Mouse (Mus musculus) cerebellum, adult 2 months (tissue): ENCODE measurements around the gene Meis2. TPM values are rescaled to one million over a fixed set of nuclear protein-coding genes. Genes with fewer than 3 reads are reported as not detected.

ENCODE experiments used
- DNase-seq, 2 experiments: peaks; one replicate each; pipeline ENCODE4 v3.0.0; 2021
- H3K27ac ChIP-seq: fragments of 200-500 bp; 2 replicates; pipeline ENCODE4 v1.5.1; 2012; ENCODE audit warnings: low read length, control low read depth, inconsistent platforms; ENCODE audit not compliant: insufficient read depth
- H3K27me3 ChIP-seq: fragments of 200-500 bp; 2 replicates; pipeline ENCODE4 v1.6.1; 2012; ENCODE audit warnings: inconsistent platforms, mild to moderate bottlenecking, low read length, moderate library complexity; ENCODE audit not compliant: control insufficient read depth, insufficient read depth
- H3K4me1 ChIP-seq: fragments of 200-500 bp; 2 replicates; pipeline ENCODE4 v1.6.1; 2011; ENCODE audit warnings: low read length; ENCODE audit not compliant: control insufficient read depth, insufficient read depth
- H3K4me3 ChIP-seq: fragments of 200-500 bp; replicated peaks from 2 replicates; pipeline ENCODE3; 2011; ENCODE audit warnings: mild to moderate bottlenecking, low read depth, low read length, control low read depth; ENCODE audit not compliant: insufficient read depth
- CTCF ChIP-seq: fragments of 200-500 bp; IDR thresholded peaks from 2 replicates; pipeline ENCODE4 v1.5.1; 2011; ENCODE audit warnings: low read depth, mild to moderate bottlenecking, control low read depth, low read length, moderate library complexity, borderline replicate concordance; ENCODE audit not compliant: insufficient read depth
- POLR2A ChIP-seq: fragments of 200-500 bp; IDR thresholded peaks from 2 replicates; pipeline ENCODE4 v1.6.1; 2011; ENCODE audit warnings: low read length, control low read depth, borderline replicate concordance; ENCODE audit not compliant: insufficient read depth
- WGBS: fragments of 180-500 bp; shearing (Covaris S2); methylation state at CpG from one replicate; pipeline ENCODE4 v1.1.7; 2018; 5-methylcytosine and 5-hydroxymethylcytosine counted together
- polyA plus RNA-seq: library from polyadenylated mRNA; depleted of rRNA; stranded (reverse); fragments of >200 nt; gene quantifications from 2 replicates; pipeline ENCODE4 v1.2.3, GENCODE M21; 2012

The Meis2 gene
- polyA plus RNA-seq, 1 experiment: 58.7 TPM

GRCm38 (mm10) chr2:115813316-115813715 lies 252.3 kb downstream of the Meis2 start:
- no peak for DNase-seq
- WGBS: 21% methylated on average over 11 of the region's 11 CpGs
- no peak overlapping the region for H3K27ac ChIP-seq
- H3K4me1 ChIP-seq: no peaks in the 10 kb centered on the region
- no peaks in the 10 kb centered on the region for H3K27me3 ChIP-seq
- no peak overlapping the region for H3K4me3 ChIP-seq
- TF ChIP-seq POLR2A (no peak), CTCF (no peak)
